8 mouse cellular contexts compared by ENCODE assay signal in genomic region chr8:87836866-87837265, GRCm38 (mm10).
DNase-seq lines count a peak whose midpoint lies in the region; ATAC-seq and TF ChIP-seq lines count a peak whose summit lies in the region.

No protein-coding gene starts in this region.

- WGBS in embryonic facial prominence, embryonic 12.5 days = 7% methylated on average over 16 of the region's 16 CpGs
- 48% methylated on average over 16 of the region's 16 CpGs for WGBS in heart, adult 2 months
- 1% methylated on average over 16 of the region's 16 CpGs for WGBS in neural tube, embryonic 12.5 days

- H3K4me2 ChIP-seq in embryonic facial prominence, embryonic 12.5 days (replicated peaks) = peak overlapping the region; percentile 21
- H3K4me2 ChIP-seq in neural tube, embryonic 12.5 days (replicated peaks) = peak overlapping the region; percentile 46

- intact Hi-C loops in heart, adult 2 months (cut with DNase I) = no loop called here
- intact Hi-C loops in left cerebral cortex, postnatal 4 days (cut with DNase I) = loop anchor here (10.0 kb wide), 1 partner anchor 118 kb away; the partner anchor contains the start of gene Zfp423

- no peak for TF ChIP-seq CTCF in heart, adult 2 months (IDR thresholded peaks at IDR 0.05)

- H3K27me3 ChIP-seq in embryonic facial prominence, embryonic 12.5 days = no peaks in the 10 kb centered on the region
- H3K27me3 ChIP-seq in heart, adult 2 months (ENCODE audit: control insufficient read depth, insufficient read depth, low read length) = no peaks in the 10 kb centered on the region
- H3K27me3 ChIP-seq in neural tube, embryonic 12.5 days (replicated peaks) = no peaks in the 10 kb centered on the region

- H3K4me3 ChIP-seq in embryonic facial prominence, embryonic 12.5 days = no peak overlapping the region
- H3K4me3 ChIP-seq in heart, adult 2 months = no peak overlapping the region
- H3K4me3 ChIP-seq in neural tube, embryonic 12.5 days = no peak overlapping the region

- no peaks in the 10 kb centered on the region for H3K9me3 ChIP-seq in embryonic facial prominence, embryonic 12.5 days
- H3K9me3 ChIP-seq in neural tube, embryonic 12.5 days = no peaks in the 10 kb centered on the region

- TF ChIP-seq POLR2A in heart, adult 2 months (IDR thresholded peaks at IDR 0.05; ENCODE audit: insufficient read depth, low read depth, low read length) = no peak

- H3K4me1 ChIP-seq in embryonic facial prominence, embryonic 12.5 days = peaks cover 68% of the 10 kb centered on the region
- peaks cover 1% of the 10 kb centered on the region for H3K4me1 ChIP-seq in heart, adult 2 months (ENCODE audit: control insufficient read depth, insufficient read depth, low read length)
- H3K4me1 ChIP-seq in neural tube, embryonic 12.5 days = peaks cover 73% of the 10 kb centered on the region

- 0 out of 2 replicates have a peak, but pooled peaks cover 4% of the 10 kb centered on the region for H3K36me3 ChIP-seq in embryonic facial prominence, embryonic 12.5 days
- no peaks in the 10 kb centered on the region for H3K36me3 ChIP-seq in heart, adult 2 months (ENCODE audit: control insufficient read depth, insufficient read depth, low read length)
- no peaks in the 10 kb centered on the region for H3K36me3 ChIP-seq in neural tube, embryonic 12.5 days

- H3K79me2 ChIP-seq in heart, adult 2 months (replicated peaks; ENCODE audit: control insufficient read depth, insufficient read depth, low read length) = no peaks in the 10 kb centered on the region

- peak overlapping the region; percentile 87 for H3K27ac ChIP-seq in embryonic facial prominence, embryonic 12.5 days
- no peak overlapping the region for H3K27ac ChIP-seq in heart, adult 2 months
- H3K27ac ChIP-seq in neural tube, embryonic 12.5 days = peak overlapping the region; percentile 74

- TF ChIP-seq EP300 in heart, adult 2 months (IDR thresholded peaks at IDR 0.05; ENCODE audit: insufficient read depth, low read depth, low read length) = no peak

- ATAC-seq in embryonic facial prominence, embryonic 12.5 days (ENCODE audit: insufficient number of reproducible peaks, insufficient read depth, low FRiP score, low TSS enrichment) = peak; percentile 88
- ATAC-seq in neural tube, embryonic 12.5 days (ENCODE audit: low FRiP score, low read depth) = peak; percentile 91
- ATAC-seq in megakaryocyte-erythroid progenitor cell, adult 5-6 weeks (replicated peaks; ENCODE audit: low FRiP score, low TSS enrichment, poor library complexity, severe bottlenecking) = no peak

- DNase-seq in R1 (ENCODE audit: low read depth, low spot score) = peak; percentile 35
- peak; percentile 62 to 71 for DNase-seq in heart, adult 2 months
- peak; percentile 8 for DNase-seq in kidney, adult 9 months
- peak; percentile 91 for DNase-seq in left cerebral cortex, postnatal 4 days
- DNase-seq in yolk sac, embryonic 10.5 days (ENCODE audit: low spot score) = peak; percentile 26

- no peak overlapping the region for H3K9ac ChIP-seq in embryonic facial prominence, embryonic 12.5 days
- H3K9ac ChIP-seq in heart, adult 2 months (ENCODE audit: low read depth, low read length) = no peak overlapping the region
- peak overlapping the region; percentile 26; the same call in 1 of the 2 replicates for H3K9ac ChIP-seq in neural tube, embryonic 12.5 days

Comparison
In these comparisons a context has a peak if more than half of its experiments do, and no peak if none do; other contexts are left out.
1. DNase-seq: peak in every context shown above with its lines; median percentile 91 in left cerebral cortex, postnatal 4 days; 66 in heart, adult 2 months; 35 in R1; 26 in yolk sac, embryonic 10.5 days; 8 in kidney, adult 9 months.